Mouse (Mus musculus) intestine, postnatal 0 days (tissue): ENCODE data around the gene Adipor1. TPM values are rescaled to one million over a fixed set of nuclear protein-coding genes. Genes with fewer than 3 reads are reported as not detected.

Source experiments
- ATAC-seq: fragments of 200-750 bp; cut with Nextera tagmentation; 2 replicates; pipeline ENCODE4 v1.8.0; 2017; ENCODE audit warnings: mild to moderate bottlenecking, moderate TSS enrichment, moderate library complexity
- H3K27ac ChIP-seq: fragments of 300-500 bp; sonication (generic); 2 replicates; pipeline ENCODE4 v1.5.1; 2014; ENCODE audit warnings: mild to moderate bottlenecking, low read depth, low read length, moderate library complexity
- H3K27me3 ChIP-seq: fragments of 300-500 bp; sonication (generic); replicated peaks from 2 replicates; pipeline ENCODE4 v1.6.1; 2014; ENCODE audit warnings: low read length, mixed read lengths; ENCODE audit not compliant: control insufficient read depth, insufficient read depth
- H3K36me3 ChIP-seq: fragments of 300-500 bp; sonication (generic); 2 replicates; pipeline ENCODE4 v1.6.1; 2014; ENCODE audit warnings: mild to moderate bottlenecking, moderate library complexity; ENCODE audit not compliant: control insufficient read depth, insufficient read depth
- H3K4me1 ChIP-seq: fragments of 300-500 bp; sonication (generic); replicated peaks from 2 replicates; pipeline ENCODE4 v1.6.1; 2014; ENCODE audit warnings: antibody characterized with exemption, low read length, mixed read lengths; ENCODE audit not compliant: control insufficient read depth, insufficient read depth
- H3K4me2 ChIP-seq: fragments of 300-500 bp; sonication (generic); replicated peaks from 2 replicates; pipeline ENCODE4 v1.6.1; 2014; ENCODE audit warnings: low read depth, mild to moderate bottlenecking, moderate library complexity
- H3K4me3 ChIP-seq: fragments of 300-500 bp; sonication (generic); 2 replicates; pipeline ENCODE4 v1.5.1; 2014; ENCODE audit warnings: low read depth, low read length
- H3K9ac ChIP-seq: fragments of 300-500 bp; sonication (generic); 2 replicates; pipeline ENCODE4 v1.6.1; 2014; ENCODE audit warnings: mild to moderate bottlenecking, low read depth, low read length
- H3K9me3 ChIP-seq: fragments of 300-500 bp; sonication (generic); 2 replicates; pipeline ENCODE4 v1.6.1; 2016; ENCODE audit warnings: mixed run types; ENCODE audit not compliant: control insufficient read depth
- CTCF ChIP-seq: sonication (generic); IDR thresholded peaks from 2 replicates; pipeline ENCODE4 v1.5.1; 2016; ENCODE audit warnings: low read depth, mild to moderate bottlenecking, control low read depth, antibody characterized with exemption, moderate library complexity
- WGBS: fragments of 180-500 bp; shearing (Covaris S2); extraction: QIAGEN DNeasy Blood & Tissue Kit; methylation state at CpG from one replicate; pipeline ENCODE4 v1.1.7; 2014; 5-methylcytosine and 5-hydroxymethylcytosine counted together
- polyA plus RNA-seq: library from polyadenylated mRNA; unstranded; fragments of >200 nt; fragmentation: Nextera tagmentation; extraction: Ambion mirVana; gene quantifications from 2 replicates; pipeline ENCODE4 v1.2.1, GENCODE M21; 2015

The Adipor1 gene
- polyA plus RNA-seq, 1 experiment from 2014 or later, result 77.3 TPM

- peak; percentile 52 for ATAC-seq
- peaks cover 12% of the 10 kb centered on the region; the same call in 1 of the 2 replicates for H3K4me1 ChIP-seq
- peaks cover 11% of the 10 kb centered on the region for H3K36me3 ChIP-seq
- H3K27ac ChIP-seq, result peak overlapping the region; percentile 92
- no peaks in the 10 kb centered on the region for H3K9me3 ChIP-seq
- peak overlapping the region; percentile 95; the same call in 1 of the 2 replicates for H3K9ac ChIP-seq
- H3K4me2 ChIP-seq, result peak overlapping the region; percentile 61
- H3K27me3 ChIP-seq, result no peaks in the 10 kb centered on the region
- peak overlapping the region; percentile 89 for H3K4me3 ChIP-seq
- TF ChIP-seq CTCF, result peak; percentile 62
- WGBS, result 10% methylated on average over 11 of the region's 11 CpGs
Measured at GRCm38 (mm10) chr1:134414501-134415167, 544 bp upstream of the Adipor1 start.

DNA sequence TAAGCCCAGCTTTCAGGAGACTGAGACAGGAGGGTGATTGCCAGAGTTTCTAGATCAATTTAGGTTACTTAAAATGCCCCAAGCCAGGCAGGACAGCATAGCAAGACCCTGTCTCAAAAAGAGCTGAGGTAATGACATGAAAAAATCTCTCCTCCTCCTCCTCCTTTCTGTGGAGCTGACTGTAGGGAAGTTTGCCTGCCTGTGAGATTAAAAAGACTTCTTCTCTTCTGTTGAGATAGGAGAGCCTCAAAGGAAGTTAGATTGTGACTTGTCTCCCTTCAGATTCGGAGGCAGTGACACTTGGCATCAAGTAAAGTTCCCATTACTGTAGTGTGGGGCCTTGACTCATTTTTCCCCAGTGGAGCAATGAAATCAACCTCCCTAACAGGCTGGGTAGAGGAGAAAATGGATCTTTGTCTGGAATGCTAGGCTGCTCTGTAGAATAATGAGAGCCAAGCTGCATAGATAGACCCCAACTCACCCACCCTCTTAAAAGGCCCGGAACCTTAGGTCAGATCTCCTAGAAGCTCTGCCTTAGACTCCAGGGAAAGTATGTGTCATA, 3.3 kb downstream of the Adipor1 start:
- no peak overlapping the region for H3K4me2 ChIP-seq
- H3K27ac ChIP-seq, result peak overlapping the region; percentile 65; the same call in 1 of the 2 replicates
- no peaks in the 10 kb centered on the region for H3K9me3 ChIP-seq
- no peaks in the 10 kb centered on the region for H3K27me3 ChIP-seq
- no peak for TF ChIP-seq CTCF
- H3K9ac ChIP-seq, result no peak overlapping the region
- no peak overlapping the region for H3K4me3 ChIP-seq
- peaks cover 8% of the 10 kb centered on the region for H3K36me3 ChIP-seq
- ATAC-seq, result no peak
- WGBS, result 64% methylated on average over 2 of the region's 2 CpGs
- peaks cover 22% of the 10 kb centered on the region for H3K4me1 ChIP-seq

DNA sequence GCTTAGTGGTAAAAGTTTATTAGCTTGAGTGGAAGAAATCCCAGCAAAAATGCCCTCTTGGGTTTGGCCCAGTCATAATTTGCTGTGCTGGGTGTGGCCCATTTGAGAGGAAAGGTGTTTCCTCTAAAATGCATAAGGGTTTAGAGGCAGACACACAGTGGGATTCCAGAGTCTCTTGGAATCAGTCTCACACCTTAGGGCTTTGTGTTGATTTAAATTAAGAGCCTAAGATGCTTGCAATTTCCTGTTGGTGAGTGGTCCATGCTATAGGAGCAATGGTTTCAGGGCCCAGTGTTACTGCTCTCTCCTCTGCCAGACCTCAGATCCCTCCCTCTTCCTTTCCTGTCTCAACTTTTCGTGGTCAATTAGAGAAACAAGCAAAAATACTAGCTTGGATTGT, 4.0 kb downstream of the Adipor1 start:
- Histone ChIP-seq H3K27me3 (no peaks in the 10 kb centered on the region), H3K36me3 (peaks cover 13% of the 10 kb centered on the region), H3K27ac (peak overlapping the region; percentile 65), H3K9ac (no peak overlapping the region), H3K4me3 (no peak overlapping the region), H3K4me2 (peak overlapping the region; percentile 25; the same call in 1 of the 2 replicates), H3K9me3 (no peaks in the 10 kb centered on the region), H3K4me1 (peaks cover 22% of the 10 kb centered on the region)
- WGBS, result 16% methylated on average over 1 of the region's 1 CpGs
- no peak for TF ChIP-seq CTCF
- ATAC-seq, result no peak

GRCm38 (mm10) chr1:134419751-134420458, 4.7 kb downstream of the Adipor1 start:
- H3K4me3 ChIP-seq, result no peak overlapping the region
- peak overlapping the region; percentile 25; the same call in 1 of the 2 replicates for H3K4me2 ChIP-seq
- peak overlapping the region; percentile 65 for H3K27ac ChIP-seq
- ATAC-seq, result no peak
- peaks cover 22% of the 10 kb centered on the region for H3K4me1 ChIP-seq
- no peaks in the 10 kb centered on the region for H3K9me3 ChIP-seq
- no peak overlapping the region for H3K9ac ChIP-seq
- TF ChIP-seq CTCF, result no peak
- peaks cover 19% of the 10 kb centered on the region for H3K36me3 ChIP-seq
- no peaks in the 10 kb centered on the region for H3K27me3 ChIP-seq
- 18% methylated on average over 5 of the region's 5 CpGs for WGBS

DNA sequence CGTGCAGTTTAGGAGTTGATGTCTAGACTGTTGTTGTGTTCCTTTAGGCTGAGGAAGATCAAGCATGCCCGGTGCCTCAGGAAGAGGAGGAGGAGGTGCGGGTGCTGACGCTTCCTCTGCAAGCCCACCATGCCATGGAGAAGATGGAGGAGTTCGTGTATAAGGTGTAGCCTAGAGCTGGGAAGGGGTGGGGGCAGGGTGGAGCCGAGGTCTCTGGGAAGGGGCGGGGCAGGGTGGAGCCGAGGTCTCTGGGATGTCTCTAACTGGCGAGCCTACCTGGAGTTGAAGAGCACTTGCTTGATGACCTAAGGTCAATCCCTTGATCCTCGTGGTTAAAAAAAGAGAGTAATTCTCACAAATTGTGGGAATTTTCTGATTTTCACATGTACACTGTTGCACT, 8.7 kb downstream of the Adipor1 start:
- no peak for TF ChIP-seq CTCF
- WGBS, result 56% methylated on average over 10 of the region's 10 CpGs
- H3K27ac ChIP-seq, result no peak overlapping the region
- H3K4me3 ChIP-seq, result no peak overlapping the region
- H3K27me3 ChIP-seq, result no peaks in the 10 kb centered on the region
- no peak for ATAC-seq
- H3K36me3 ChIP-seq, result peaks cover 56% of the 10 kb centered on the region
- no peak overlapping the region for H3K9ac ChIP-seq
- no peaks in the 10 kb centered on the region for H3K9me3 ChIP-seq
- H3K4me2 ChIP-seq, result no peak overlapping the region
- peaks cover 17% of the 10 kb centered on the region for H3K4me1 ChIP-seq

GRCm38 (mm10) chr1:134426289-134426688, 11.1 kb downstream of the Adipor1 start:
- WGBS, result 50% methylated on average over 5 of the region's 5 CpGs
- no peak for ATAC-seq

More at GRCm38 (mm10) chr1:134426289-134426688, 11.1 kb downstream of the Adipor1 start:
- peaks cover 75% of the 10 kb centered on the region for H3K36me3 ChIP-seq
- no peak overlapping the region for H3K9ac ChIP-seq
- no peaks in the 10 kb centered on the region for H3K27me3 ChIP-seq
- no peak overlapping the region for H3K4me3 ChIP-seq
- TF ChIP-seq CTCF, result no peak
- no peaks in the 10 kb centered on the region for H3K9me3 ChIP-seq
- H3K4me1 ChIP-seq, result peaks cover 2% of the 10 kb centered on the region; the same call in 1 of the 2 replicates
- H3K27ac ChIP-seq, result no peak overlapping the region
- H3K4me2 ChIP-seq, result no peak overlapping the region
